Mouse (Mus musculus) MEL (cell line): Measurements from ENCODE around the gene Foxp3. TPM values are rescaled to one million over a fixed set of nuclear protein-coding genes. Genes with fewer than 3 reads are reported as not detected.

Source experiments
- DNase-seq: peaks from one replicate; pipeline ENCODE4 v3.0.0; 2011; ENCODE audit warnings: low read depth, low spot score
- H3K27ac ChIP-seq: 2 replicates; pipeline ENCODE4 v1.5.1; 2012; ENCODE audit warnings: low read depth, mild to moderate bottlenecking, control low read depth, low read length, moderate library complexity; ENCODE audit not compliant: control insufficient read depth
- H3K27me3 ChIP-seq, 2 experiments: fragments of 150-350 bp in 1 of 2; sonication (generic) in 1 of 2; 2 replicates each; pipeline ENCODE4 v1.6.1; 2012; ENCODE audit warnings: low read length in 2 of 2, mild to moderate bottlenecking in 2 of 2, improper control_type of control experiment in 1 of 2, moderate library complexity in 1 of 2; ENCODE audit not compliant: insufficient read depth in 2 of 2, control insufficient read depth in 1 of 2
- H3K36me3 ChIP-seq, 2 experiments: 2 replicates each; pipeline ENCODE4 v1.6.1; 2012 to 2014; ENCODE audit warnings: low read length in 2 of 2, improper control_type of control experiment in 1 of 2, inconsistent platforms in 1 of 2, mild to moderate bottlenecking in 1 of 2; ENCODE audit not compliant: insufficient read depth in 2 of 2, control insufficient read depth in 1 of 2
- H3K4me1 ChIP-seq, 2 experiments: fragments of 150-350 bp in 1 of 2; sonication (generic) in 1 of 2; 2 replicates each; pipeline ENCODE4 v1.6.1; 2012; ENCODE audit warnings: low read length in 2 of 2, improper control_type of control experiment in 1 of 2, mild to moderate bottlenecking in 1 of 2; ENCODE audit not compliant: insufficient read depth in 2 of 2, control insufficient read depth in 1 of 2
- H3K4me3 ChIP-seq, 2 experiments: fragments of 150-350 bp in 1 of 2; sonication (generic) in 1 of 2; 2 replicates each; pipeline ENCODE4 v1.5.1; 2012; ENCODE audit warnings: low read depth in 2 of 2, low read length in 2 of 2, mild to moderate bottlenecking in 2 of 2, moderate library complexity in 2 of 2, control low read depth in 1 of 2, improper control_type of control experiment in 1 of 2; ENCODE audit not compliant: control insufficient read depth in 1 of 2, insufficient read depth in 1 of 2
- H3K79me2 ChIP-seq: 2 replicates; pipeline ENCODE4 v1.6.1; 2012; ENCODE audit warnings: mild to moderate bottlenecking, low read length, moderate library complexity; ENCODE audit not compliant: control insufficient read depth, poor library complexity, insufficient read depth
- H3K9ac ChIP-seq: 2 replicates; pipeline ENCODE4 v1.6.1; 2012; ENCODE audit warnings: low read depth, mild to moderate bottlenecking, control low read depth, low read length, moderate library complexity; ENCODE audit not compliant: control insufficient read depth, poor library complexity, severe bottlenecking
- H3K9me3 ChIP-seq: fragments of 150-350 bp; sonication (generic); replicated peaks from 2 replicates; pipeline ENCODE4 v1.6.1; 2012; ENCODE audit warnings: mild to moderate bottlenecking, low read length, improper control_type of control experiment, moderate library complexity; ENCODE audit not compliant: insufficient read depth
- BHLHE40 ChIP-seq: IDR thresholded peaks from 2 replicates; pipeline ENCODE4 v1.6.1; 2012; ENCODE audit warnings: low read depth, mild to moderate bottlenecking, inconsistent platforms, low read length, improper control_type of control experiment, borderline replicate concordance
- CTCF ChIP-seq, 3 experiments: IDR thresholded peaks in 2 of 3; conservative IDR thresholded peaks in 1 of 3; 2 replicates each; pipeline ENCODE4 v1.5.1; 2011 to 2012; ENCODE audit warnings: low read length in 3 of 3, low read depth in 2 of 3, mild to moderate bottlenecking in 2 of 3, improper control_type of control experiment in 1 of 3, inconsistent platforms in 1 of 3, mixed read lengths in 1 of 3, moderate library complexity in 1 of 3; ENCODE audit not compliant: control insufficient read depth in 1 of 3, insufficient read depth in 1 of 3, poor library complexity in 1 of 3, severe bottlenecking in 1 of 3
- ELF1 ChIP-seq: IDR thresholded peaks from 2 replicates; pipeline ENCODE4 v1.6.1; 2014; ENCODE audit warnings: low read depth, mild to moderate bottlenecking, inconsistent platforms, low read length, improper control_type of control experiment, moderate library complexity
- EP300 ChIP-seq, 2 experiments: IDR thresholded peaks; 2 replicates each; pipeline ENCODE4 v1.6.1; 2011; ENCODE audit warnings: improper control_type of control experiment in 2 of 2, low read length in 2 of 2, low read depth in 1 of 2, mild to moderate bottlenecking in 1 of 2
- ETS1 ChIP-seq: IDR thresholded peaks from 2 replicates; pipeline ENCODE4 v1.6.1; 2012; ENCODE audit warnings: low read depth, mild to moderate bottlenecking, inconsistent platforms, low read length, improper control_type of control experiment, moderate library complexity
- GATA1 ChIP-seq: IDR thresholded peaks from 2 replicates; pipeline ENCODE4 v1.6.1; 2011; ENCODE audit warnings: low read depth, low read length, improper control_type of control experiment
- MAX ChIP-seq: IDR thresholded peaks from 2 replicates; pipeline ENCODE4 v1.6.1; 2011; ENCODE audit warnings: low read length, improper control_type of control experiment
- MYC ChIP-seq: IDR thresholded peaks from 2 replicates; pipeline ENCODE4 v1.6.1; 2011; ENCODE audit warnings: low read depth, mild to moderate bottlenecking, low read length, improper control_type of control experiment, moderate library complexity
- POLR2A ChIP-seq, 2 experiments: IDR thresholded peaks; 2 replicates each; pipeline ENCODE4 v1.6.1; 2011 to 2012; ENCODE audit warnings: low read length in 2 of 2, mild to moderate bottlenecking in 2 of 2, control low read depth in 1 of 2, improper control_type of control experiment in 1 of 2, low read depth in 1 of 2, moderate library complexity in 1 of 2; ENCODE audit not compliant: control insufficient read depth in 1 of 2, insufficient read depth in 1 of 2, poor library complexity in 1 of 2
- POLR2AphosphoS2 ChIP-seq: IDR thresholded peaks from 2 replicates; pipeline ENCODE4 v1.6.1; 2011; ENCODE audit warnings: low read length, improper control_type of control experiment
- POLR2AphosphoS5 ChIP-seq: IDR thresholded peaks from 2 replicates; pipeline ENCODE4 v1.6.1; 2012; ENCODE audit warnings: low read depth, borderline replicate concordance, mild to moderate bottlenecking, inconsistent platforms, low read length, moderate library complexity, mixed read lengths
- TAL1 ChIP-seq: IDR thresholded peaks from 2 replicates; pipeline ENCODE4 v1.6.1; 2012; ENCODE audit warnings: mild to moderate bottlenecking, inconsistent platforms, low read length, moderate library complexity, mixed read lengths
- TCF12 ChIP-seq: IDR thresholded peaks from 2 replicates; pipeline ENCODE4 v1.6.1; 2014; ENCODE audit warnings: low read depth, mild to moderate bottlenecking, inconsistent platforms, low read length, improper control_type of control experiment, moderate library complexity
- ZMIZ1 ChIP-seq: IDR thresholded peaks from 2 replicates; pipeline ENCODE4 v1.6.1; 2012; ENCODE audit warnings: low read depth, mild to moderate bottlenecking, inconsistent platforms, low read length, improper control_type of control experiment, moderate library complexity
- polyA plus RNA-seq, 2 experiments: library from polyadenylated mRNA; stranded (reverse) in 1 of 2; unstranded in 1 of 2; fragments of >175 nt in 1 of 2; fragments of >200 nt in 1 of 2; gene quantifications; 2 replicates each; pipeline versions ENCODE4 v1.2.1 to v1.2.4; 2012; ENCODE audit warnings: low replicate concordance in 2 of 2, low read depth in 1 of 2; ENCODE audit not compliant: insufficient read length in 2 of 2, insufficient read depth in 1 of 2, missing spikeins in 1 of 2
- total RNA-seq: library from RNA; depleted of rRNA; stranded (reverse); fragments of 300-350 nt; gene quantifications from 2 replicates; pipeline ENCODE4 v1.2.3, GENCODE M21; 2012

The Foxp3 gene
- total and polyA plus RNA-seq, 3 experiments: 0.31 to 0.42 TPM; not detected in 1

GRCm38 (mm10) chrX:7570481-7571175 is 2.8 kb upstream of the Foxp3 start (continued):
- TF ChIP-seq POLR2AphosphoS2: no peak

GRCm38 (mm10) chrX:7571565-7572136 is 1.8 kb upstream of the Foxp3 start:
- peak overlapping the region; percentile 17; the same call in 1 of the 2 replicates for H3K27ac ChIP-seq
- peak overlapping the region in 1 of 2 experiments; percentile 78; a peak in 1 of 4 replicates for H3K4me3 ChIP-seq
- H3K9ac ChIP-seq: peak overlapping the region; percentile 97; the same call in 1 of the 2 replicates
- peaks cover 23 to 51% of the 10 kb centered on the region in 2 experiments for H3K4me1 ChIP-seq
- peak; percentile 19; the same call in 1 of the 2 replicates for TF ChIP-seq ELF1
- TF ChIP-seq ETS1: 0 out of 2 replicates have a peak, but pooled peaks have one; percentile 19
- TF ChIP-seq POLR2AphosphoS5: no peak
- TF ChIP-seq TAL1: no peak
- TF ChIP-seq POLR2A (IDR thresholded peaks at IDR 0.05; ENCODE audit: control insufficient read depth in 1 of 2, insufficient read depth in 1 of 2, low read depth in 1 of 2, low read length in 2 of 2, poor library complexity in 1 of 2): 0 out of 4 replicates have a peak, but pooled peaks of 1 of the 2 experiments have one; percentile 26
- 0 out of 2 replicates have a peak, but pooled peaks have one; percentile 5 for TF ChIP-seq TCF12
- TF ChIP-seq MAX: peak; percentile 37; the same call in 1 of the 2 replicates
- TF ChIP-seq GATA1: peak; percentile 58; the same call in 1 of the 2 replicates
- TF ChIP-seq EP300 (IDR thresholded peaks at IDR 0.05; ENCODE audit: low read depth in 1 of 2, low read length in 2 of 2): peak in 1 of 2 experiments; percentile 28; a peak in 1 of 4 replicates
- peak; percentile 54 for TF ChIP-seq POLR2AphosphoS2
- TF ChIP-seq BHLHE40: peak; percentile 73; the same call in 1 of the 2 replicates
- TF ChIP-seq ZMIZ1: no peak
- H3K9me3 ChIP-seq: no peaks in the 10 kb centered on the region
- DNase-seq: peak; percentile 77
- H3K79me2 ChIP-seq: peaks cover 14% of the 10 kb centered on the region
- no peaks in the 10 kb centered on the region for H3K27me3 ChIP-seq
- H3K36me3 ChIP-seq: peaks cover 0 to 26% of the 10 kb centered on the region in 2 experiments; a peak in 2 of 4 replicates

GRCm38 (mm10) chrX:7572466-7572865 is 978 bp upstream of the Foxp3 start:
- peak overlapping the region; percentile 97 for H3K9ac ChIP-seq
- no peaks in the 10 kb centered on the region for H3K9me3 ChIP-seq
- H3K79me2 ChIP-seq: peaks cover 14% of the 10 kb centered on the region
- DNase-seq: peak; percentile 62
- H3K27ac ChIP-seq: peak overlapping the region; percentile 69
- peak overlapping the region; percentile 78 to 95 for H3K4me3 ChIP-seq
- no peak for TF ChIP-seq CTCF (IDR thresholded peaks at IDR 0.05 in 2 of 3, conservative IDR thresholded peaks at IDR 0.05 in 1 of 3; ENCODE audit: control insufficient read depth in 1 of 3, insufficient read depth in 1 of 3, low read depth in 2 of 3, low read length in 3 of 3, poor library complexity in 1 of 3, severe bottlenecking in 1 of 3)
- no peak; a peak in 1 of 4 replicates for TF ChIP-seq POLR2A (IDR thresholded peaks at IDR 0.05; ENCODE audit: control insufficient read depth in 1 of 2, insufficient read depth in 1 of 2, low read depth in 1 of 2, low read length in 2 of 2, poor library complexity in 1 of 2)
- TF ChIP-seq MYC: 0 out of 2 replicates have a peak, but pooled peaks have one; percentile 10
- 0 out of 2 replicates have a peak, but pooled peaks have one; percentile 17 for TF ChIP-seq MAX
- peak; percentile 62; the same call in 1 of the 2 replicates for TF ChIP-seq POLR2AphosphoS2
- TF ChIP-seq GATA1: peak; percentile 21; the same call in 1 of the 2 replicates
- no peaks in the 10 kb centered on the region for H3K27me3 ChIP-seq
- peaks cover 0 to 21% of the 10 kb centered on the region in 2 experiments; a peak in 2 of 4 replicates for H3K36me3 ChIP-seq
- H3K4me1 ChIP-seq: peaks cover 18 to 45% of the 10 kb centered on the region in 2 experiments
